ENCODE assay signal across 12 mouse cellular contexts in the genomic region with DNA sequence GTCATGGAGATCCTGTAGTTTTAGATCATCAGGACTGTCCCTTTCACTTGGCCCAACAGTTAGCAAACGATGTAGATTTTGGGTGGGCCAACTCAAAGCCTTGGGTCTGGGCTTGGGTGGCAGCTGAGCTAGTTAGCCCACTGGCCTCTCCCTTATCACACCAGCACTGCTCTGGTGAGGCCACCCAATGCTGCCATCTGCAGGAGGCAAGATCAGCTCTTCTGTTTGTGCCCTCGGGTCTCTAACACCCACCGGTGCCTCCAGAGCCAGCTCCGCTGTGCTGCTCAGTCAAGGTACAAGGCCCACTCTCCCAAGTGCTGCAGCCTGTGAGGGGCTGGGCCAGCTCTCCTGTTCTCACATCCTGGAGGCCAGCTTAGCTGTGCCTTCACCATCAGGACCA. TPM values are rescaled to one million over a fixed set of nuclear protein-coding genes. Genes with fewer than 3 reads are reported as not detected.
DNase-seq lines count a peak whose midpoint lies in the region; TF ChIP-seq lines count a peak whose summit lies in the region.
"Had no signal": no experiment of that assay in that cellular context is flagged by ENCODE, and none has a peak within 500 bp of the region (broad histone marks: within the 10 kb centered on the region; RNA-seq: fewer than 3 reads in every experiment).

No protein-coding gene starts in this region.

- DNase-seq in lung, adult 2 months: no peak
- DNase-seq in lung, postnatal 14 days: no peak
- peak; percentile 42 for DNase-seq in T-cell, adult 2 months (ENCODE audit: low spot score)
- DNase-seq in lung, postnatal 36 days: peak; percentile 17
- peak; percentile 7 to 39 for DNase-seq in thymus, postnatal 10 days (ENCODE audit: low spot score in 2 of 2)
- DNase-seq in layer of hippocampus, postnatal 36 days: no peak
- DNase-seq in gastrocnemius, adult 18-20 months (ENCODE audit: low spot score): no peak
- DNase-seq in urinary bladder, adult 18-20 months (ENCODE audit: low spot score in 2 of 2): no peak

- no peak overlapping the region for H3K4me3 ChIP-seq in lung, adult 2 months (replicated peaks; ENCODE audit: extremely low read depth, low read depth, low read length)
- H3K4me3 ChIP-seq: embryonic facial prominence, embryonic 13.5 days had no signal

- 0 out of 2 replicates have a peak, but pooled peaks have one; percentile 8 for TF ChIP-seq CTCF in lung, adult 2 months (IDR thresholded peaks at IDR 0.05; ENCODE audit: insufficient read depth, low read length)

- H3K4me1 ChIP-seq in lung, adult 2 months (ENCODE audit: control insufficient read depth, insufficient read depth, low read length): no peaks in the 10 kb centered on the region
- H3K4me1 ChIP-seq: embryonic facial prominence, embryonic 13.5 days had no signal

- no peak for TF ChIP-seq POLR2A in lung, adult 2 months (IDR thresholded peaks at IDR 0.05; ENCODE audit: borderline replicate concordance, extremely low read depth, low read depth, low read length)

- 81% methylated on average over 4 of the region's 4 CpGs for WGBS in lung, adult 2 months

RNA-seq across cellular contexts. Expression of a gene that starts 5.2 kb away (rescaled TPM):
- polyA plus RNA-seq in lung, adult 2 months (2012; rRNA removed): 32.6 and 34.7 TPM in 2 replicates
- total RNA-seq in layer of hippocampus, postnatal 36 days (2021): 100 to 1,000 TPM in 1 of 2 experiments, 10 to 100 TPM in 1; 87.0 to 106 TPM
- total RNA-seq in gastrocnemius, adult 18-20 months (2021): 10 to 100 TPM; 24.0 to 27.7 TPM

RNA-seq across cellular contexts. Expression of a gene that starts 49.3 kb away (rescaled TPM):
- polyA plus RNA-seq in lung, adult 2 months (2012; rRNA removed): not detected in 2 replicates
- total RNA-seq in layer of hippocampus, postnatal 36 days (2021): not detected
- not detected for total RNA-seq in gastrocnemius, adult 18-20 months (2021)
- total RNA-seq: heart, postnatal 36 days had no signal
- polyA plus RNA-seq: embryonic facial prominence, embryonic 13.5 days; kidney, embryonic 14.5 days; limb, embryonic 14.5 days had no signal

RNA-seq across cellular contexts. Expression of a gene that starts 51.2 kb away (rescaled TPM):
- polyA plus RNA-seq in lung, adult 2 months (2012; rRNA removed): 5.4 and 7.5 TPM in 2 replicates
- total RNA-seq in layer of hippocampus, postnatal 36 days (2021): 10 to 100 TPM; 29.1 to 32.0 TPM
- 1 to 10 TPM; 1.4 to 1.8 TPM for total RNA-seq in gastrocnemius, adult 18-20 months (2021)

RNA-seq across cellular contexts. Expression of a gene that starts 55.0 kb away (rescaled TPM):
- polyA plus RNA-seq in lung, adult 2 months (2012; rRNA removed): 8.1 and 15.2 TPM in 2 replicates
- total RNA-seq in layer of hippocampus, postnatal 36 days (2021): 10 to 100 TPM; 77.8 to 88.5 TPM
- 10 to 100 TPM; 15.5 to 16.3 TPM for total RNA-seq in gastrocnemius, adult 18-20 months (2021)

Comparison
In these comparisons a context has a peak if more than half of its experiments do, and no peak if none do; other contexts are left out.
1. DNase-seq: peak in T-cell, adult 2 months (single experiment), lung, postnatal 36 days (single experiment) and thymus, postnatal 10 days (2 of 2); none in lung, adult 2 months (single experiment), lung, postnatal 14 days (single experiment), layer of hippocampus, postnatal 36 days (0 of 2), gastrocnemius, adult 18-20 months (single experiment) and urinary bladder, adult 18-20 months (0 of 2).
2. RNA of a gene that starts 51.2 kb away (total RNA-seq): 29.1 to 32.0 TPM in layer of hippocampus, postnatal 36 days; 1.4 to 1.8 TPM in gastrocnemius, adult 18-20 months; every median in the first group is over 10 times any median in the second.